Mouse (Mus musculus) embryo, embryonic 10.5 days (tissue): ENCODE measurements around the gene Phlpp1.

Experiments used
- DNase-seq: peaks from one replicate; pipeline ENCODE4 v3.0.0-alpha.2; 2015; ENCODE audit warnings: low spot score

Gene Phlpp1

GRCm38 (mm10) chr1:106193487-106193886, 21.9 kb downstream of the Phlpp1 start:
- DNase-seq: no peak

GRCm38 (mm10) chr1:106194263-106194662, 22.7 kb downstream of the Phlpp1 start:
- no peak for DNase-seq

GRCm38 (mm10) chr1:106197991-106198390, 26.4 kb downstream of the Phlpp1 start:
- no peak for DNase-seq

DNA sequence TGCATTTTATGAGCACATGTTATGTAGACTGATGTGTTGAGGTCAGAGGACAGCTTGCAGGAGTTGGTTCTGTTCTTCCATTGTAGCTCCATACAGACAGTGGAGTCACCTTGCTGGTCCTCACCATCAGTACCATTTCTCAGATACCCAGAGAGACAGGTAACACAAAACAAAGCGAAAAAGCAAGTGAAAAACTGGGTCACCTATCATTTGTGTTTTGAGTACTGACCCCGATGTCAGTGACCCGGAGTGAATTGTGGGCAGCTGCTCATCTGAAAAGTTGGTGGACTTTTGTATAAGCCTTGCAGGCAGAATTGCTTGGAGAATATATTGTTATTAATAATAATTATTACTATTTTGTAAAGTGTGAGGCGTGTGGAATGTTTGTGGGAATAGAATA, 27.6 kb downstream of the Phlpp1 start:
- no peak for DNase-seq

DNA sequence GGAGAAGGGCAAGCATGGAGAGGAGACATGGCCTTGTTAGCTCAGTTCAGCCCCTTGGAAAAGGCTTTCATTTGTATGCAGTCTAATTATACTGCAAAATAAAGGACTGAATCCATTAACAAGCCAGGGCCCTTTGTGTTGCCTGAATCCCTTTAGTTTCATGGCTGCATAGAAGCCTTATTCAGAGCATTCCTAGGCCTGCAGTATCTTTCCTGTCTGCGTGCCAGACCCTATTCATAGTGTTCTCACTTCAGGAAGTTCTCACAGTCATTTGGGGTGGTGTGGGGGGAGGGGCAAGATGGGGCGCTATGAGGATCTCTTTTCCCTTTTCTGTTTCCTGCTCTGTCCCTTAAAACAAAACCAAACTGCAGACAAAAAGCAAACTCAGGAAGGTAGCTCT, 28.1 kb downstream of the Phlpp1 start:
- DNase-seq: peak; percentile 78

DNA sequence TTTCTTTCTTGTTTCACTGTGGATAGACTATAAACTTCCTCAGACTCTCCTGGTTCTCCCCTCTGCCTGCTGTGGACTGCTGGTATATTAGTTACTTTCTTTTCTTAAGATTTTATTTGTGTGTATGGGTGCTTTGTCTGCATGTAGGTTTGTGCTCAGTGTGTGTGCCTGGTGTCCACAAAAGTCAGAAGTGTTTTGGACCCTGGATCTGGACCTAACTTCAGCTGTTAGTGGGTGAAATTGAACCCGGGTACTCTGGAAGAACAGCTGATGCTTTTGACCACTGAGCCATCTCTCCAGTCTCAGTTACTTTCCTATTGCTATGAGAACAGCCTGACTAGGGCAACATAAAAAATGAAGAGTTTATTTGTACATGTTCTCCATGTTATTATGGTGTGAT, 29.5 kb downstream of the Phlpp1 start:
- DNase-seq: no peak

DNA sequence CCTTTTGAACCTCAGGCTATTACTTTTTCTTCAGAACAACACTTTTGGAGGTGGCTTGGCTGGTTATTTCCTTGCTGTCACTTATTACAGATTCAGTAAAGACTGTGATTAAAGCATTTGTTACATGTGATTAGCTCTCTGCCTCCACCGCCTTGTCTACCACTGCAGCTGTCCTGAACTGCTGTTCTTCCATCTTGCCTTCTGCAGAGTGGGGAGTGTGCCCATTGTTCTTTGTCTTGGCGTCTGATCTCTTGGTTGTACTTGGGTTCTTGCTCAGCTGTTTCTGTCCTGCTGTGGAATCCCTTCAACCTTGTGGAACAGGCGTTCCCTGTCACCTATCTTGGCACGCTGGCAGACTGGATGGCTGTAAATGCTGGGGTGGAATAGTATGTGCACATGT, 30.4 kb downstream of the Phlpp1 start:
- no peak for DNase-seq

DNA sequence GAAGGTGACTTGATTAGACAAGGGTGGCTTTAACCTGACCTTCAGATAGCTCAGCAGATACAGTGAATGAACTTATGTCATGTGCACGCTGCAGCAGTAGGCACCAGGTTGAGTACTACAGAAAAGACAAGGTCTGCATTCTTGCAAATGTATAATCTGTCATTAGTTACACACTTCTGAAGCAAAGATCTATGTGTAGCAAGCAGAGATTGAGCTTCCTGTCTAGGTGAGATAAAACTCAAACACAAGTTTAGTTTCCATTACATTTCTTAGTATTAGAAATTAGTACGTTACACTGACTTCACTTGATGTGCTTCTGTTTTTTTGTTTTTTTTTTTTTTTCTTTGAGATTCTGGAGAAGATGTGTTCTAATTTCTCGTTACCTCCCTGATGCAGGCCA, 32.4 kb downstream of the Phlpp1 start:
- DNase-seq: no peak

DNA sequence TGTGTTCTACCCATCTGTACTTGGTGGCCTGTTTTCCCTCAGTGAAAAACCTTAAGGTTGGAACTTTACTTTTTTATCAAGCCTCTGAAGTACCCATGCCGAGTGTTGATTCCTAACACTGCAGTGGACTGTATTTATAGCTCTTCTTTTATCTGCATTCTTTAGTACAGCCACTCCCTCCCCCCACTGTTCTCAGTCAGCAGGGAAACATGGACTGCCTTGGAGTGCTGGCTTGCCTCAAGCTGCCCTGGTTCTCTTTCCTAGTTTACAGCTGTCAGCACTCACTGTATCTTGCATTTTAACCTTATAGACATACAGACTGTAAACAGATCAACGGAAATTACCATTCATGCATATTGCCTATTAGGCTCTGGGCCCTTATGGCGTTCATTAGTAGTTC, 32.8 kb downstream of the Phlpp1 start:
- peak; percentile 57 for DNase-seq

- DNase-seq: no peak
Measured at GRCm38 (mm10) chr1:106208581-106208980, 37.0 kb downstream of the Phlpp1 start.

DNA sequence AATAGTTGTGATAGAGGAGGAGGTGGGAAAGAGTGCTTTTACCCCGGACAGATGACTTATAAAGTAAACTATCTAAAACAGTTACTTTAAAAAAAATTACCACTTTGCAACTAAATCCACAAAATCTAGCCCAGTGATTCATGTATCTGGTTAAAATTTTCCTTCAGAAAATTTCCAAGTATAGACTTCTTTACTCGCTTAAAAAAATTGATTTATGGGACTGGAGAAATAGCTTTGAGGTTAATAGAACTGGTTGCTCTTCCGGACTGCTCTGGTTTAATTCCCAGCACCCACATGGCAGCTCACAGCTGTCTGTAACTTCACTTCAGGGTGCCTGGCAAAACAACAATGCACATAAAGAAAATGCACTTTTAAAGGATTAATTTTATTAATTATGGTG, 38.9 kb downstream of the Phlpp1 start:
- DNase-seq: no peak

DNA sequence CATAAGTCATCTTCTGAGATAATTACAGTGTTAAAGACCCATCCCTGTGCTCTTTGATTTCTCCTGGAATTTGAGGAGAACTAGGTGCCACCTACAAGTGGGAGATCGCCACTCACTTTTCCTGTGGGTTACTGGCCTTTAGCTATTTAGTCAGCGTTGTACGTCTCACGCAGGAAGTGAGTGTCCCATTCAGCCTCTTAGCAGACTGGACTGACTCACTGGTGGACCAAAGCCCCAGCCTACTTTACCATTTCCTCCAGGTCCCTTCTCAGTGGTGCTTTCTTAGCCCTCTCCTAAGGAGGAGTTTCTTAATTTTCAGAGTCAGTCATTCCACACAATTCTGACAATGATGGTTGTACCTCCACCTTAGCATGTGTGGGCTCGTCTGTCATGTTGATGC, 39.6 kb downstream of the Phlpp1 start:
- no peak for DNase-seq

GRCm38 (mm10) chr1:106220431-106220830, 48.9 kb downstream of the Phlpp1 start:
- DNase-seq: no peak

GRCm38 (mm10) chr1:106221371-106221770, 49.8 kb downstream of the Phlpp1 start:
- DNase-seq: no peak

DNA sequence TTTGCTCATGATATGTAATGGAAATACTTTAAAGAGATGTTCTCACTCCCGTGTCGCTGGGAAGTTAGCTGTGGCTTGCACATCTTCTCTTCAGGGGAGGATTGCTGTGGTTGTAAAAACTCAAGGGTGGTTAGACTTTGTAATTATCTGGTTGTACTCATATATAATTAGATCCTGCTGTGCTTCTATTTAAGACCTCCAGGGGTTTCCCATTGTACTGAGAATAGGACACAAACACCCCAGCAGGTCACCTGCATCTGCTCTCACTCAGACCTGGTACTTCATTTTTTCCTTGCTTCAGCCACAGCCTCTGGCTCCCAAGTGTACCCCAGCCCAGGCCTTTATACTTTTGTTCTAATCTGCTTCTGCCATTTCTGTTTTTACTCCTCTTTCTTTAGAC, 50.4 kb downstream of the Phlpp1 start:
- no peak for DNase-seq

DNA sequence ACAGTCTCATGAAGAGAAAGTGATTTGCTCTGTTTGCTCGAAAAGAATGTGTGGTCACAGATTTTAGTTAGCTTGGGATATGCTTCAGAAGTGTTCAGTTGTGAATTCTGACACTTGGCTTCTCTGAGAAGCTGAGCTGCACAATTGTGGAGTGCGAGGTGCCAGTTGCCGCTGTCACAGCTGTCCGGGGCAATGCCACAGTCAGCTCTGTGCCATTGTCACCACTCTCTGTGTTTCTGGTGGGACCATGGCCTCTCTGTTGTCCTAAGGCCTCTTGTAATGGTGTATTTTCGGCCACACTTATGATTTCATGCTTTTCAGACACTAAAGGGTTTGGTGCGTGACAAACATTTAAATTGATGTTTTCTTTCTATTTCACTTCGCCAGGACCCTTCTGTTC, 55.1 kb downstream of the Phlpp1 start:
- no peak for DNase-seq

DNA sequence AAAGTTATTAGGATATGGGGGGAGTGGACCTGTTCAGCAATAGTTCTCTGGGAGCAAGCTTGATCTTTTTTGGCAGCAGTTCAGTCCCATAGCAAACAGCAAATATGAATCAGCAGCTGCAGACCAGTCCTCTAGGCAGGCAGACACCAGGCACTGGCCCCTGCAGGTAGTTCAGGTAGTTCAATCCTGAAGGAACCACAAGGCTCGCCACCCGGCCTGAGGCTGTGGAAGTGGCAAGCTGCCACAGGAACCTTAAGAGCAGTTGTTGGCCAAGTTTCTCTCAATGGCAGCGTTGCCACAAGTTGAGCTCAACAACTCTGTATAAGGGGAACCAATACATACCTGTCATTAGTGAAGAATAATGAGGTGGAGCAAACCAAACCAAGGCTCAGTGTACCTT, 58.8 kb downstream of the Phlpp1 start:
- DNase-seq: no peak

- DNase-seq: no peak
Measured at GRCm38 (mm10) chr1:106231345-106231744, 59.8 kb downstream of the Phlpp1 start.

- DNase-seq: no peak
Measured at GRCm38 (mm10) chr1:106231805-106232459, 60.4 kb downstream of the Phlpp1 start.

- no peak for DNase-seq
Measured at GRCm38 (mm10) chr1:106232460-106232850, 60.9 kb downstream of the Phlpp1 start.

GRCm38 (mm10) chr1:106236986-106237385, 65.4 kb downstream of the Phlpp1 start:
- no peak for DNase-seq

DNA sequence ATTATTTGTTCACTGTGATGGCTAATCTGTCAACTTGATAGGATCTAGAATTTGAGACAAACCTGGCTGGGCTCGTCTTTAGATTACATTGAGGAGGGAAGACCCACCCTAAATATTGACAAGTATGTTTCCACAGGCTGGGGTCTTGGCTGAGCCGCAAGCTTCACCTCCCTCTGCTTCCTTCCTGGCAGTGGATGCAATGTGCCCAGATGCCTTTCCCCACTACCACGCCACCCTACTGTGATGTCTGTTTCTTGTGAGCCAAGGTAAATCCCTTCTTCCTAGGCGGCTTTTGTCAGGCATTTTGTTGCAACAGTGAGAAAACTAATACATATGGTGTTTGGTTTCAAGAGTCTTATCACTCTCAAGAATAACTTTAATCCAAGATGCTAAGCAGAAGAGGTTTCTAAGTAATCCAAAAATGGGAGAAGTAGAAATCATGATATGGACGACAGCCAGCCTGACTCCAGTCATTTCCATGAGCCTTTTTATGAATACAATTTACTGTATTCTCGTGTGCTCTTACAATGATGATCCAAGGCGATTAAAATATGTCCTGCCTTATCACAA, 68.6 kb downstream of the Phlpp1 start:
- no peak for DNase-seq

DNA sequence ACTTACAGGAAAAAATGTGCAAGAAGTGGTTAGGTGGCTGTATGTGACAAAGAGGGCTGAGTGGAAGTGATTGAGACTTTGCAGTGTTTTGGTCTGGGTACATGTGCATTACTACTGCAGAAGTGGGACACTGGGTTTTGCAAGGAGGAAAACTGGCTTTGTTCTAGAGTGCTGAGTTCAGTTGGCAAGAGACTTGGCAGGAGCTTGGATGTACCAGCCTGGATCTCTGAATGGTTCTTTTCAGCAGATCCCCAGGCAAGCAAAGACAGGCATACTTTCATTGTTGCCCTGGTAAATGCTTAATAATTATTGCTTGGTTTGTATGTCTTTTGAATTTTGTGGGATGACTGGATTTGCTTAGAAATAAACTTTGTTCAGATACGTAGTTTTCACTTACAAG, 69.5 kb downstream of the Phlpp1 start:
- DNase-seq: no peak

DNA sequence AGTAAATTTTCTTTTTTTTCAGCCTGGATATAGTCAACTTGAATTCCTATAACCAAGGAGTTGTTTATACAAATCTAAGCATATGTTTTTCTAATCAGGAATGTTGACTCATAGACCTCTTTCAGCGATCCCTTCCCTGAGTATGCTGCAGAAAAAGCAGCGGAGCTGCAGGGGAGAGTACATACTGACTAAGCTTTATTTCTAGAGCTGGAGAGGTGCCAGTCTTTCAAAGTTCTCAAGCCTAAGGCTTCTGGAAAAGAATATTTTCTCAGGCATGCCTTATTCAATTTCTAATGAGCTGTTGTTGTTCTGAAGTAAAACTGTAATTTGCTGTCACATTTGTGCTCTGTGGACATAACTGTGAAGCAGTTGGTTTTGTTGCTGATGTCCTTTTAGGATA, 70.6 kb downstream of the Phlpp1 start:
- DNase-seq: no peak
